Mouse (Mus musculus): ENCODE results near the gene Dhx30. TPM values are rescaled to one million over a fixed set of nuclear protein-coding genes. Genes with fewer than 3 reads are reported as not detected.
"Not testable (repeated sequence)": the region's sequence is repeated elsewhere in the genome, so short reads cannot be mapped to it uniquely, and the experiment has no call there.

Dhx30 gene
- polyA plus RNA-seq, 2 experiments, result 24.9 to 27.4 TPM

GRCm38 (mm10) chr9:110132201-110132605 lies 14.6 kb upstream of the Dhx30 start:
- TF ChIP-seq EP300 (IDR thresholded peaks at IDR 0.05; ENCODE audit: low read depth) (no peak), CTCF (IDR thresholded peaks at IDR 0.05; ENCODE audit: low read depth) (no peak)
- H3K9me3 ChIP-seq (ENCODE audit: control insufficient read depth, low read length), result no peaks in the 10 kb centered on the region
- H3K27ac ChIP-seq, result peak overlapping the region; percentile 47
- no peaks in the 10 kb centered on the region for H3K27me3 ChIP-seq (ENCODE audit: control insufficient read depth, insufficient read depth, low read length)
- H3K4me1 ChIP-seq (replicated peaks; ENCODE audit: control insufficient read depth in 2 of 2, insufficient read depth in 2 of 2, low read length in 1 of 2), result peaks cover 16 to 23% of the 10 kb centered on the region in 2 experiments
- under 1% methylated on average over 27 of the region's 38 CpGs for WGBS (ENCODE audit: insufficient replicate concordance)
- H3K36me3 ChIP-seq (replicated peaks; ENCODE audit: control insufficient read depth, insufficient read depth, low read depth), result peaks cover 13% of the 10 kb centered on the region
- ATAC-seq (ENCODE audit: insufficient read depth), result peak; percentile 60
- peak in 2 of 3 experiments; percentile 24 to 45 for DNase-seq (ENCODE audit: low read depth in 3 of 3, low spot score in 3 of 3)
- peak overlapping the region; percentile 73 for H3K9ac ChIP-seq (replicated peaks)
- H3K4me2 ChIP-seq (ENCODE audit: low read depth), result peak overlapping the region; percentile 99
- H3K4me3 ChIP-seq (ENCODE audit: insufficient read depth in 1 of 2, low read depth in 2 of 2, low read length in 2 of 2), result peak overlapping the region; percentile 74 to 83

DNA sequence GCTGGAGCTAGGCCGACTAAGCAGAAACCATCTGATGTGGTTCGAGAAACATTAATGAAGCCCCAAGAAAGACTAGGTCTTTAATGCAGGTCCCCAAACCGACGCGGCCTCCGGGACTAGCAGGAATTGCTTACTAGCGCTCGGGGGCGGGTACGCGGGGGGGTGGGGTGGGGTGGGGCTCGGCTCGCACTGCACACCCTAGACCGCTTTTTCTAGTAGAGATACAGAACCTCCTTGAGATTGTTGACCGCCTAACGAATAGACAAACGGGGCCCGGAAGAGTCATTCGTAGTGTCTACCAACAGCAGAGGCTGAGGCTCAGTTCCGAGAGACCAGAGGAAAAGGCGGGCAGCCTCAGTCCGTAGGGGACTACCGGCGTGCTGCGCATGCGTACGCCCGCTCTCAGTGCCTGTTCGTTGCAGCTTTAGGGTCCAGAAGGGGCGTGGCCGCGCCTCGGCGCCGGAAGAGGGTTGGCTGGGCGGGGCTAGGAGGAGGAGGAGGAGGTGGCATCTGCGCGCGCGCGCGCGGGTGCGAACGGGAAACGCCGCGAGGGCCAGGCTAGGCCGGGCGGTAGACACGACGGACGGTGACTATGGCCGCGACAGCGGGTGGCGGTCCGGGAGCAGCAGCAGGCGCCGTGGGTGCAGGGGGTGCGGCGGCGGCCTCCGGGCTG lies 14.0 kb upstream of the Dhx30 start:
- Histone ChIP-seq H3K9me3 (ENCODE audit: control insufficient read depth, low read length) (no peaks in the 10 kb centered on the region), H3K4me3 (ENCODE audit: insufficient read depth in 1 of 2, low read depth in 2 of 2, low read length in 2 of 2) (peak overlapping the region; percentile 74 to 83), H3K27ac (peak overlapping the region; percentile 97), H3K36me3 (replicated peaks; ENCODE audit: control insufficient read depth, insufficient read depth, low read depth) (peaks cover 12% of the 10 kb centered on the region), H3K27me3 (ENCODE audit: control insufficient read depth, insufficient read depth, low read length) (no peaks in the 10 kb centered on the region), H3K4me1 (replicated peaks; ENCODE audit: control insufficient read depth in 2 of 2, insufficient read depth in 2 of 2, low read length in 1 of 2) (peaks cover 16 to 23% of the 10 kb centered on the region in 2 experiments), H3K9ac (replicated peaks) (peak overlapping the region; percentile 83), H3K4me2 (ENCODE audit: low read depth) (peak overlapping the region; percentile 99)
- TF ChIP-seq EP300 (IDR thresholded peaks at IDR 0.05; ENCODE audit: low read depth) (no peak), CTCF (IDR thresholded peaks at IDR 0.05; ENCODE audit: low read depth) (no peak)
- DNase-seq (ENCODE audit: low read depth in 3 of 3, low spot score in 3 of 3) (peak; percentile 96 to 97 (median 97)), ATAC-seq (ENCODE audit: insufficient read depth) (peak; percentile 92)
- WGBS (ENCODE audit: insufficient replicate concordance), result under 1% methylated on average over 64 of the region's 64 CpGs

DNA sequence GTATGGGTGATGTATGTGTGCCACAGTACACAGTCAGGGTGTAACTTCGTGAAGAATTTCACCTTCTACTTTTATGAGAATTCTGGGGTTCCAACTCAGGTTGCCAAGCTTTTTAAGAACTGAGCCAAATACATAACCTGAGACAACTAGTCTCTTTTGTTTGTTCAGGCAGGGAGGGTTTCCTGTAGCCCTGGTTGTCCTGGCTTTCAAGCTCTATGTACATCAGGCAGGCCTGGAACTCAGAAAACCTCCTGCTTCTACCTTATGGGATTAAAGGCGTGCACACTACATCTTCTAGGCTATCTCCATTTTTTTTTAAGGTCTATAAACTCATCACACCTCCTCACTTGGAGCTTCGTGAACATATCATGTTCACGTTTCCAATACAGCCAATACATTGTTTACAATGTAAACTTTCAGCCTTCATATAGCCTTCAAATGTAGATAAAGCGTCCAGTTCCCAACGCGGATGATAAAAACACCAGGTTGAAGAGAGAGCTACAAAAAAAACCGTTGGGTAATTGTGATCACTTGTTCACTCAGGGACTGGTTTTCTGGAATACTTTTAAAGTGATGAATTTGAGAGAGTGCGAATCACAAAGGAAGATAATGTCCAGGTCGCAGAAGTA lies 13.4 kb upstream of the Dhx30 start:
- ATAC-seq (ENCODE audit: insufficient read depth) (0 out of 2 replicates have a peak, but pooled peaks have one; percentile 1), DNase-seq (ENCODE audit: low read depth in 3 of 3, low spot score in 3 of 3) (peak in 1 of 3 experiments; percentile 14)
- peak overlapping the region; percentile 69 to 74 for H3K4me3 ChIP-seq (ENCODE audit: insufficient read depth in 1 of 2, low read depth in 2 of 2, low read length in 2 of 2)
- peaks cover 6% of the 10 kb centered on the region for H3K36me3 ChIP-seq (replicated peaks; ENCODE audit: control insufficient read depth, insufficient read depth, low read depth)
- peaks cover 16 to 23% of the 10 kb centered on the region in 2 experiments for H3K4me1 ChIP-seq (replicated peaks; ENCODE audit: control insufficient read depth in 2 of 2, insufficient read depth in 2 of 2, low read length in 1 of 2)
- H3K9ac ChIP-seq (replicated peaks), result peak overlapping the region; percentile 83
- TF ChIP-seq CTCF (IDR thresholded peaks at IDR 0.05; ENCODE audit: low read depth), result no peak
- TF ChIP-seq EP300 (IDR thresholded peaks at IDR 0.05; ENCODE audit: low read depth), result no peak
- H3K27me3 ChIP-seq (ENCODE audit: control insufficient read depth, insufficient read depth, low read length), result no peaks in the 10 kb centered on the region
- peak overlapping the region; percentile 97 for H3K27ac ChIP-seq
- H3K4me2 ChIP-seq (ENCODE audit: low read depth), result peak overlapping the region; percentile 99
- H3K9me3 ChIP-seq (ENCODE audit: control insufficient read depth, low read length), result no peaks in the 10 kb centered on the region
- WGBS (ENCODE audit: insufficient replicate concordance), result 13% methylated on average over 10 of the region's 10 CpGs

- not testable (repeated sequence) for H3K27me3 ChIP-seq (ENCODE audit: control insufficient read depth, insufficient read depth, low read length); H3K9me3 ChIP-seq (ENCODE audit: control insufficient read depth, low read length); H3K36me3 ChIP-seq (replicated peaks; ENCODE audit: control insufficient read depth, insufficient read depth, low read depth); H3K9ac ChIP-seq (replicated peaks); H3K4me2 ChIP-seq (ENCODE audit: low read depth); ATAC-seq (ENCODE audit: insufficient read depth); H3K27ac ChIP-seq; H3K4me1 ChIP-seq (replicated peaks; ENCODE audit: control insufficient read depth in 2 of 2, insufficient read depth in 2 of 2, low read length in 1 of 2); DNase-seq (ENCODE audit: low read depth in 3 of 3, low spot score in 3 of 3); H3K4me3 ChIP-seq (ENCODE audit: insufficient read depth in 1 of 2, low read depth in 2 of 2, low read length in 2 of 2)
- 39% methylated on average over 2 of the region's 2 CpGs for WGBS (ENCODE audit: insufficient replicate concordance)
Observed at GRCm38 (mm10) chr9:110124008-110124540, 6.4 kb upstream of the Dhx30 start.

DNA sequence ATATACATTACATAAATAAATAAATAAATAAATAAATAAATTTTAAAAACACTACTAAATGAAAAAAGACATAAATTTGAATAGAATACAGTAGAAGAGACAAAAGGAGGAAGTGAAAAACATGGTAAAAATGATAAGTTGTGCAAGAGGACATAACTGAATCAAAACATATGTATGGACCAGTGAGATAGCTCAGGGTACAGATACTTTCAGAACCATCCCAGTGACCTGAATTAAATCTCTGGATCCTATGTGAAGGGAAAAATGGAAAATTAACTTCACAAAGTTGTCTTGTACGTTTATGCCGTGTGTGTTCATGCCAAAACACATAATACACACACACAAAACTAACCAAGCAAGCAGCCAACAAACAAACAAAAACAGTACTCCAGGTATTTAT lies 5.7 kb upstream of the Dhx30 start:
- no peaks in the 10 kb centered on the region for H3K27me3 ChIP-seq (ENCODE audit: control insufficient read depth, insufficient read depth, low read length)
- H3K4me1 ChIP-seq (replicated peaks; ENCODE audit: control insufficient read depth in 2 of 2, insufficient read depth in 2 of 2, low read length in 1 of 2), result peaks cover 5 to 6% of the 10 kb centered on the region in 2 experiments
- no peak overlapping the region for H3K4me2 ChIP-seq (ENCODE audit: low read depth)
- no peak overlapping the region for H3K27ac ChIP-seq
- no peak overlapping the region for H3K4me3 ChIP-seq (ENCODE audit: insufficient read depth in 1 of 2, low read depth in 2 of 2, low read length in 2 of 2)
- 65% methylated on average over 2 of the region's 2 CpGs for WGBS (ENCODE audit: insufficient replicate concordance)
- TF ChIP-seq CTCF (IDR thresholded peaks at IDR 0.05; ENCODE audit: low read depth), result no peak
- TF ChIP-seq EP300 (IDR thresholded peaks at IDR 0.05; ENCODE audit: low read depth), result no peak
- ATAC-seq (ENCODE audit: insufficient read depth), result no peak
- DNase-seq (ENCODE audit: low read depth in 3 of 3, low spot score in 3 of 3), result no peak
- no peaks in the 10 kb centered on the region for H3K36me3 ChIP-seq (replicated peaks; ENCODE audit: control insufficient read depth, insufficient read depth, low read depth)
- H3K9me3 ChIP-seq (ENCODE audit: control insufficient read depth, low read length), result no peaks in the 10 kb centered on the region
- H3K9ac ChIP-seq (replicated peaks), result no peak overlapping the region
